Mouse (Mus musculus): ENCODE results near the gene Tubd1. TPM values are rescaled to one million over a fixed set of nuclear protein-coding genes. Genes with fewer than 3 reads are reported as not detected.

Gene Tubd1
- total RNA-seq, 4 experiments from 2014 or later: 5.2 to 7.9 (median 7.1) TPM

DNA sequence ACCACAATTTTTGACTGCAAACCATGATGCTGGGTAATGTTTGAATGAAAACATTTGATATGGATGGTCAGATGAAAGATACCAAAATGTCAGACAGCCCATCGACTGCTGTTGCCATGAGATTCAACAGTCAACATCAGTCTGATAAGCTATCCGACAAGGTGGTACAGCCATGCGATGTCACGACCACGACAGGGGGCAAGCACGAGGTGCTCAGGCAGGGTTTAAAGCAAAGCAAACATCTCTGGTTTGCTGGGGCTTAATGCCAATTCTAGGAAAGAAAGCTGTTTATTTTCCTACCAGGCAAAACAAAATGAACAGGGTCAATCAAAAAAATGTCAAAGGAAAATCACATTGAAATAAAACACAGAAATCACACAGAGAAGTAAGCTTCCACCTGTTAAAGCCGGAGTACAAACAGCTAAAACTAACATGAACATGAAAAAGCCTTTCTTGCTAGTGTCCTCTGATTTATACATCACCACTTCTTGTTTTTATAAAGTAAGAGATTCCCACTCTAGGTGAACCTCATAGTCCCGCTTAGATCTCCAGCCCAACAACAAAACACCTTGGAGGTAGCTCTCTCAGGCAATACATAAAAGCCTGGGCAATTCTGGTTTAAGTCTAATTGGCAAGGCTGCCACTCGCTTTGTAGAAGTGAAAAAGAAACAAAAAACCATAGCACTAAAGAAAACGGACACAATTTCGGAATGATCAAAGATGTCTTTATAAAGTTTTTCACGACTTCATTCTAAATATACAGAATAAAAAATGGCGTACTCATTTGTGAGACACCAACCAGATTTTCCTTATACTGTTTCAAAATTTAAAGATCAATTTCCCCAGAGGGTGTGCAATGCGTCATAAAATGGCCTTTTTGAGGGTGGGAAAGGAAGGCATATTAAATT is 39.5 kb downstream of the Tubd1 start:
- DNase-seq (ENCODE audit: low spot score in 2 of 2): no peak

DNA sequence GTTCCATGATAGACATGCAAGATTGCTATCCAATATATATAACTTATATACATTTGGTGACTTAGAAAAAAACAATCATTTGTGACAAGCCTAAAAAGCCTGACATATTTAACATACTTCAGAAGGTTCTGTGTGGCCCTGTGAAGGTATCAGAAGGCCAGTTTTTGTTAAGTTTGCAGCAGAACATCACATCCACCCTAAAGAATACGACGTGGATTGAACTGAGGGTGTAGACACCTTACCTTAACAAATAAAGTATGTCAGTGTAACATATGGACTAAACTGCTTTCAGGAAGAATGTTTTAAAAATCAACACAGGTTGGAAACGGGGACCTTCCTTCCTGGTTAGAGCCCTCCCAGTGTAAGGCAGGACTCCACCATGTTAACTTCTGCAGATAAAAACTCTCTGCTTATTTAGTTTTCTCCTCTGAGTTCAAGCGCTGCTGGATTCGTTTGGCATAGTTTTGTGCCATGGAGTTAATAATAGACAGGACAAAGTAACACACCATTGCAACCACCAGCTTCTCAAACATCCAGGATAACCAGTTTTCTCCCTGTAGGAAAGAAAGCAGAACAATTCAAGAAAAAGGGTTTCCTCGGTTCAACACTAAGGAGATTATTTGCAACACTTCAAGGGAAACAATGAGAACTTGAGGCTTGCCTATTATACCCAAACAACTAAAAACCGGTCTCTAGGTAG is 40.3 kb downstream of the Tubd1 start:
- DNase-seq (ENCODE audit: low spot score in 2 of 2): no peak

DNA sequence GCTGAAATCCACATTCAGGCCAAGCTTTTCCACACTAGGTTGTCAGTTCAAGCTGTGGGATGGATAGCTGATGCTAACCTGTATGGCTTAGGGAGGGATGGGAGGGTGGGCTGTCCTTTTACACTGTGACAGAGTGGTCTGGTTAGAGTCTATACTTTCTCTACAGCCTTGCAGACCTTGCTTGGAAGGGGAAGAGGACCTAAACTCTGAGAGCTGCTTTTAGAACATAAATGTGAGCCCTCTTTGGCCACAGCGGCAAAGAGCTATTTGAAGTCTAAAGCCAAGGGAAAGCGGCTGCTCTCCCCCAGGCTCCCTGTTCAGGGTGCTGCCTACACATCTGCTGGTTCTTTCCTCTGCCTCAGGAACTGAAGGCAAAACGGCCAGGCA is 40.8 kb downstream of the Tubd1 start:
- DNase-seq (ENCODE audit: low spot score in 2 of 2): no peak

DNA sequence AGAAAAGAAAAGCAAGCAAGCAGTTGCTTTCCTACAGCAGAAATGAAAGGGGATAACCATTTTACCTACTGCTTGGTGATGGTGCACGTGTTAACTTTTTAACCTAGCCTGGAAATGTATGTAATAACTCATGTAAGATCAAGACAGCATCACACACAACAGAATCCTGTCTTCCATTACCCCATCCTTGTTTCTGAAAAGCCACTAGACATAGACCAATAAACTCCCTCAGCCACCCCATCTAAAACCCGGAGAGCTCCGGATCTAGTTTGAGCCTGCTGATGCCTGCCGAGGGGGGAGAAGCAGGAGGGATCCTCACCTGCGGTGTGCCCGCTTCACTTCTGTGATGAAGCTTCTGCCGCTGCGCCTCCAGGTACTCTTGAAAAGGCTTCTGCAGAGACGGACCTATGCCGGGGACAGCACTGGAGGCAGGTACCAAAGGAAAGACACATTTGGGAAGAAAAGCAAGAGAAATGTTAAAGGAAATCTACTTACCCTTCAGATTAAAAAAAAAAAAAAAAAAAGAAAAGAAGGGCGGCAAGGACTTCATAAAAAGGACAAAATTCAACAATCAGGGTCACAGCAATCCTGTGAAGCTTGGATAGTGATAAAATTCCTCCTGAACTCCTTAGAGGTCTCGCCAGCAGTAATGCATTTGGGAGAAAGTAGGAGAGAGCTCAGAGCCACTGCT is 41.5 kb downstream of the Tubd1 start:
- no peak for DNase-seq (ENCODE audit: low spot score in 2 of 2)

DNA sequence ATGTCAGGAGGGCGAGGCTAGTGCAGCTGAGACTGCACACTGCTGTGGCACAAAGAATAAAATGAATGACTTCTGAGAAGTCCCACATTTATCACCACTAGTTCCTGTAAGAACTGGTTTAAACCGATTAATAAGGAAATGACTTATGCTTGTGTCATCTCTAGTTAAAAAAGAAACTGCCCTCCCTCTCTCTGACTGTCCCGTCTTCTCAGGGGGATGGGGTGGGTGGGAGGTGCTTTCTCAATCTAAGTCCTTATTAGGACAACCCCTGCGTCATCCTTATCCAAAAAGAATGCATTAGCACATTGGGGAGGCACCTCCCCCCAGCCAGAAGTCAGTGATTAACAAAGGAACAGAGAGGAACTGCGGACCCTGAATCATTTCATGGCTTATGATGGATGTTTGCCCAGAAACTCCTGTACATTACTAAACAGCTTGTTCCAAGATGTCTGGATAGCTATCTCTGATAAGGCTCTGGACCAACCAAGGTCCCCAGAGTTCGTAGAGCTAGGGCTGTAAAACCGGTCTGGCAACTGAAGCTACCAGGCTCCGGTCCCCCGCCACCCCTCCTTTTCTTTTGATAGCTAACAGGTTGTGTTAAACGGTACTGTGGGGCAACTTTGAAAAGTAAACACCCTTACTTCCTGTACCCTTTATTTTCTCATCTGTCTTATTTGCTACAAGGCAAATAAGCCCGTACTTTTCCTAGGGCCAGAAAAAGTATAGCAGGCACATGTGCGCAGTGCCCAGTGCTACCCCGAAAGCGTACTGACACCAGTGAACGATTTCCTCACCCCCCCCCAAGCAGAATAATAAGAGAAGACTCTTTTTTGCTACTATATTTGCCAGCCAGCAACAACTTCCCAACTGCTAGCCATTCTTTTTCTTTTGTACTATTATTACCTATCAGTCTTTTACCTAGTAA is 42.3 kb downstream of the Tubd1 start:
- DNase-seq (ENCODE audit: low spot score in 2 of 2): no peak

DNA sequence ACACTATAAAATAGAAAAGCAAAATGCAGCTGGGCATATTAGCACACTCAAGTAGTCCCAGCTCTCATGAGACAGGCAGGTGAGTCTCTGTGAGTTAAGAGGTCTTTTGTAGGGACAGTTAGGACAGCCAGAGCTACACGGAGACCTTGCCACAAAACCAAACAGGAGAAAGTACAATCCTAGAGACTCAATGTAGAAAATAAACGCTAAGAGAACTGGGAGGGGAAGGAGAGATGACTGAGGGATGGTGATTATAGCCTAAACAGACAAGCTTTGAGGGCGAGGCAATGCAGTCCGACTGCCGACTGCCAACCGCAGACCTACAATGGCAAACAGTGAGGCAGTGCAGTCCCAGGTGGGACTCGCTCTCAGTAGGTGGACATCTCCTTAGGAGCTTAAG is 43.0 kb downstream of the Tubd1 start:
- DNase-seq (ENCODE audit: low spot score in 2 of 2): no peak

DNA sequence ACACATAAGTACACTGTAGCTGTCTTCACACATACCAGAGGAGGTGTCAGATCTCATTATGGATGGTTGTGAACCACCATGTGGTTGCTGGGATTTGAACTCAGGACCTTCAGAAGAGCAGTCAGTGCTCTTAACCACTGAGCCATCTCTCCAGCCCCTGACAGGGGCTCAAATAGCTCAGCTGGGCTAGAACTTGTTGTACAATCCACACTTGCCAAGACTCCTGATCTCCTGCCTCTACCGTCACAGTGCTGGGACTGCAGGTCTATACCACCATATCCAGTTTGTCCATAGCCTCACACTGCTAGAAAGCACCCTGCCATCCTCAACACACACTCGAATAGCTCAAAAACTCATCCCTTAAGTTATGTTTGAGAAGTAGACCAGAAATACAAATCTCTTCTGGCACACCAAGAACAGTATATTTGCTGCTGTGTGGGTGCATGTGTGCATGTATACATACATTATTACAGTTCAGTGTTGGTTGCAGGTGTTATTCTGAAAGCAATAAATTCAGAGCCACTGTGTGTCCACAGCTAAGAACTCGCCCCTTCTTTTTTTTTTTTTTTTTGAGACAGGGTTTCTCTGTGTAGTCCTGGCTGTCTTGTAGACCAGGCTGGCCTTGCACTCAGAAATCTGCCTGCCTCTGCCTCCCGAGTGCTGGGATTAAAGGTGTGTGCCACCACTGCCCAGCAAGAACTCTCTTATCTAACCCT is 44.0 kb downstream of the Tubd1 start:
- no peak for DNase-seq (ENCODE audit: low spot score in 2 of 2)

DNA sequence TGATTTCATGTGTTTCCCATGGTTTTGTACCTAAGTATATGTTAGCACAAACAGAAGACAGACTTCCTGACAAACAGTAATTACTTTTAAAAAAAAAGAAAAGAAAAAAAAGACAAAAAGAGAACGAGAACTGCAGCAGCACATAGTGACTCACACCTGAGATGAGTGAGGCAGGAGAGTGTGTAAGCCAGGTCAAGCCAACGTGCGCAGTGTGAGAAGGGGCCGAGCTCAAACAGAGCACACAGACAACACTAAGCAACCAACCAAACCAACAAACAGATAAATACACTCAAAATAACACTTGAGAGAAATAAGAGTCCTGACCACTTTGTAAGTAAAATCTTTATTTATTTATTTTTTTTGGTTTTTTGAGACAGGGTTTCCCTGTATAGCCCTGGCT is 45.3 kb downstream of the Tubd1 start:
- DNase-seq (ENCODE audit: low spot score in 2 of 2): no peak

DNA sequence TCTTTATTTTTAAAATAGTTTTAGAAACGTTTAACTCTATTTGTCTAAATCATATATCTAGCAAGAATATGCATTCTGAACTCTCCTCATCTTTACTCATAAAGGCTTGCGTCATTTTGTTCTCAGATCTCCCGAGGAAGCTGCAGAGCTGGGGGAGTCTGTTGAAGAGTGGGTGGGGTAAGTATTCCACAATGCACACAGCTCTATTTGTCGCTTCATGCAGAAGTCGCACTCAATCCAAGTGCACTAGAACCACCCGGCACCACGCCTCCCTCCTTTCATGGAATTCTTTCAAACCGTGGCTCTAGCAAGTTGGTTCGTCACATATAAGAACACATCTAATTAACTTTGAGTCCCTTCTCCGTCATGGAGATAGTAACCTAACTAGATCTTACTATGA is 45.8 kb downstream of the Tubd1 start:
- no peak for DNase-seq (ENCODE audit: low spot score in 2 of 2)

DNA sequence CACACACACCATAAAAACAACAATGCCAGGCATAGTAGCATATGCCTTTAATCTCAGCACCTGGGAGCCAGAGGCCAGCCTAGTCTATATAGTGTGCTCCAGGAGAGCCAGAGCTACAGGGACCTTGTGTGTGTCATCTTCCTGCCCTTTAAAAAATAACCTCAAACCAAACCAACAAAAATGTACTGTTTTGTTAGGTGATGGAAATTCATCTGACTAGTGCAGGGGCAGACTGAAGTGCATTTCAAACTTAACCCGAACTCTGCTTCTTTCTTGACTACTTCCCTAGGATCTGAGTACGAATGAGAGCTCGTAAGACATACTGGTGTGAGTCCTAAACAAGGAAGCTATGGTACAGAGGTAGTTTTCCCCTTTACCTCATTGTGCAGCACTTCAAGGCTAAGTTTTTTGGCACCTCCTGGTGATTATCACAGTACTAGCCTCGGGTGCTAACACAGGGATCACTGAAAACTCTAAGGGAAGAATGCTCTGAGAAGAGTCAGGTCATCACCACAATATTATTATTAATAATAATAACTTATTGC is 46.6 kb downstream of the Tubd1 start:
- DNase-seq (ENCODE audit: low spot score in 2 of 2): no peak

DNA sequence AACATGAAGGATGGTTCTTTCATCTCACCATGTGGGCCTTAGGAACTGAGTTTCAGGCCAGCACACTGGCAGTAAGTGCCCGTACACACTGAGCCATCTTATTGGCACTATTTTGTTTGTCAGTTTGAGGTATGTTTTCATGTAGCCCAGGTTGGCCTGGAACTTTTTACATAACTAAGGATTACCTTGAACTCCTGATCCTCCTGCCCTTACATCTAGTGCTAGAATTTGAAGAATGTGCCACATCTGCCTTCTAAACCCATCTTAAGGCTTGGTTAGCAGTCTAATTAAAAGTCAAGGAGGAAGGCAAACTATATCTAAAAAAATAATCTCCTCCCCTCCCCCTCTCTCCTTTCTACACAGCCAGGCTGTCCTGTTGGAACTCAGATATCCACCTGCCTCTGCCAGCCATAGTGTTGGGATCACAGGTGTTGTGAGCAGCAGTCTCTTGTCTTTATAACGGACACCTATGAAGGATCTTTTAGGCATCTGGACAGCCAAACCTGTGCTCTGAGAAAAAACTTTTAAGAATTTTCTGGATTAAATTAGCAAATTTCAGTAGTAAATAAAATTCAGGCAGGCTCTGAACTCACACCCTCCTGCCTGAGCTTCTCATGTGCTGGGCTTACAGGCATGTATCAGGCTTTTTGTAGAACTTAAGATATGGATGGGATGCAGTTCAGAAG is 47.3 kb downstream of the Tubd1 start:
- no peak for DNase-seq (ENCODE audit: low spot score in 2 of 2)

DNA sequence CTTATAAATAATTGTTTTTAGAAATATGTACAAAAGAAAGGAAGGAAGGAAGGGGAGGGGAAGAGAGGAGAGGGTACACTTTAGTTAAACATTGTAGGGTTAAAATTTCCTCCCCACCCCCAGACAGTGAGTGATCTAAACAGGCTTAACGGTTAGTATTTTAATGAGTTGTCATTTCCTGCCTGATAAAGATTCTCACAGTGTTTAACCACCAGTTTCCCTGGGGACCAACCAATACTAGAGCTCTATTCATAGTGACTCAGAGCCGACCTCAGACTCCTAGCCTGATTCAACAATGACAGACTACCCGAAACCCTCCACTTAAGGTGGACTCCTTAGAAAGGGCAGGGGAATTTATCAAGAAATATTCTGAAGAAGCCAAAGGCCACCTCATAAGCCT is 48.2 kb downstream of the Tubd1 start:
- DNase-seq (ENCODE audit: low spot score in 2 of 2): no peak

DNA sequence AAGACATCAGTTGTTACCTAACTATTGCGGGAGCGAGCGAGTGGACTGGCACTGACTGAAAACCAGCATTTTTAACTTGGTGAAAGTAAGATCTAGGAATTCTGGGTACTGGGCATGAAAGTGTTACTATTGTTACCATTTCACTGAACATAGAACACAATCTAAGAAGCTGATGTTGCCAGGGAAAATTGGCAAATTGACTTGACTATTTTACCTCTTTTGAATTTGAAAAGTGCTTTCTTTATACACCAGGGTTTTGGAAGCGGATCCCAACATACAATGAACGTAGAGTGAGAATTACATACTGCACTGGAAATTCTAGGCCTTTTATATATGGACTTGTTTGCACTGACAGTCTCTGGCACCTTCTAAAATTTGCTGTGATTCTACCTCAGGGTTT is 48.7 kb downstream of the Tubd1 start:
- DNase-seq (ENCODE audit: low spot score in 2 of 2): no peak

DNA sequence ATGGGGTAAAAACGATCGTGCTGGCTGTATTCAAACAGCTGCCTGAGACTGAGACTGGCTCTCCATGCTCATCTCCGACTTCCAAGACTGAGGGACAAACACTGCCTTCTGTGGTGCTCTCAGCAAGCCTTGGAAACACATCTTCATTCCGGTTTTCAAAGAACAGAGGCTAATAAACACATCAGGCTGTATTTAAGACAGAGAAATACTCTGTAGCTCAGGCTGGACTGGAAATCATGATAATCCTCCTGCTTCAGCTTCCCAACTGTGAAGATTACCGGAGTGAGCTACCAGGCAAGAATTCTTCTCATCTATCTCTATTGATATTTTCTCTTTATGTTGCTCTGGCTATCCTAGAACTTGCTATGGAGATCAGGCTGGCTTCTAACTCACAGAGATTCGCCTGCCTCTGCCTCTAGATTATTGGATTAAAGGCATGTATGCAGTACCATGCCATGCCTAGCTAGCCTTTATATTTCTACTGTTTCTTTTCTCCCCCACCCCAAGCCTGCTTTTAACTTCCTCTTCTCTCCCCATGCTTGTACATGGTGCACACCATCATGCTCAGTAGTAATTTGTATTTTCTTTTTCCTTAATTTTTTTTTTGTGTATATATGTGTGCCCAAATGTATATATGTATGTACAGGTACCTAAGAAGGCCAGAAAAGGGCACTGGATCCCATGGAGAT is 49.5 kb downstream of the Tubd1 start:
- DNase-seq (ENCODE audit: low spot score in 2 of 2): no peak

DNA sequence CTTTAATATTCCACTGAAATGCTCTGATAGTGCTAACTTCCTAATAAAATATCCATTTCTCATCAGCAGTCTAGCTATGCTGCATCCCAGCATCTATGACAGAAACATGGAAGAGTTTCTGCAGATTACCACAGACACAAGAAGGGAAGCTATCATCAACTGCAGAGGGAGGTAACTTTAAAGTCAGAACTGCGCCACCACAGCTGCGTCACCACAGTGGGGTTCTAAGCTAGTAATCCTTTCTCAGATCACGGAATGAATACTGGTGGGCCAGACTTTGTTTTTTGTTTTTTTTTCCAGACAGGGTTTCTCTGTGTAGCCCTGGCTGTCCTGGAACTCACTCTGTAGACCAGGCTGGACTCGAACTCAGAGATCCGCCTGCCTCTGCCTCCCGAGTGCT is 50.6 kb downstream of the Tubd1 start:
- DNase-seq (ENCODE audit: low spot score in 2 of 2): no peak

DNA sequence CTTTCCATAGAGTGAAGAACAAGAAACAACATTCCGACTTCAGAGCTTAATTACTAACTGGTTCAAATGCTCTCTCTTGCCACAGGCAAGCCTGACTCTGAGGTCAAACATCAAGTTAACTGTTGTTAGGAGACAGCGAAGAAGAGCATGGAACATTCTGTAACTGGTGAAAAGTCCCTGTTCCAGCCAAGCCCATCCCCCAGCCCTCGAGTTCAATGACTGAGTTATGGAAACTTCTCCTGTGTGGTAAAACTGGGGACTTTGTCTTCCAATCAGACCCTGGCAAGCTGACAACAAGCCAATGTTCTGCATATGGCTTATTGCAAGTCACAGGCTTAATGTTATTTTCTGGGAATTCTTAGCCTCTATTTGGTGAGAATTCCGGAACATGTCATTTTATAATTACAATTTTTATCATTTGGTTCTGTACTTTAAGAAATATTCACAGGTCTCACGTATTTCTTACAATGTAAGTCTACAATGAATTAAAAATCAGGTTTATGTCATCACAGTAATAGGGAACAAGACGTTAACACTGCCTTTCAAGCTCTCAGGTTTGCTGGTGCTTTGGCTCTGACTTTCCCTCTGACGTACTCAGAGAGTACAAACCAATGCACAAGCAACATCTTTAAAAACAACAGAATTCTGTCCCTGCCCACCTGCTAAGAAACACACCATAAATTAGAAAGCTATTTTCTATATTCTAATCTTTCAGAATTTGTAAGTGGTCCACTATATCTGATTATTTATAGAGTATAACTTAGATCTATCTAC is 51.6 kb downstream of the Tubd1 start:
- peak in 1 of 2 experiments; percentile 50 for DNase-seq (ENCODE audit: low spot score in 2 of 2)

DNA sequence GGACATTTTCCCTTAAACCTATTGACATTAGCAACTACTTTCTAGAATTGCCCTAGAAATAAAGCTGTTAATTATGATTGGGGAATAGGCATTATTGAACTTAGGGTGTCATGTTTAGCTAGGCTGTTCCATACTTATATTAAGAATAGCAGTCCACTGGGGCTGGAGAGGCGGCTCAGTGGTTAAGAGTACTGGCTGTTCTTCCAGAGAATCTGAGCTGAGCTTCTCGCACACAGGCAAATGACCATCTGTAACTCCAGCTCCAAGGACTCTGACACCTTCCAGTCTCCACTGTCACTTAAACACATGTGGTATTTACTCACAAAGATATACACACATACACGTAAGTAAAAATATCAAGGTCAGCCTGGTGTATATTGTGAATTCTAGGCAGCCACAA is 52.2 kb downstream of the Tubd1 start:
- no peak for DNase-seq (ENCODE audit: low spot score in 2 of 2)

DNA sequence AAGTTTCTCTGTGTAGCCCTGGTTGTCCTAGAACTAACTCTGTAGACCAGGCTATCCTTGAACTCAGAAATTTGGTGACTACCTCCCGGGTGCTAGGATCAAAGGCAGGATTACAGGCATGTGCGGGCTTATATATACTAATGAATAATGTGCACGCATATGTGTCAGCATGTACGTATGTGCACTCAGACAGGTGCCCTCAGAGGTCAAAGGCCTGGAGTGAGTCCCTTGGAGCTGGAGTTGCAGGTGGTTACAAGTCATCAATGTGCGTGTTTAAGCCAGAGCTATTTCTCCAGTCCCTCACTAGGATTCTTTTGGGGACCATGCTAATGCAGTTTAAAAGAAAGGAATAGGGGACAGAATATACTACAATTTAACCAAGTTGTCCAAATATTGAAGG is 53.4 kb downstream of the Tubd1 start:
- no peak for DNase-seq (ENCODE audit: low spot score in 2 of 2)

All from layer of hippocampus, adult 8-10 months (tissue).